ENCODE assay signal across 14 mouse cellular contexts in genomic region chr10:19373797-19374196, GRCm38 (mm10). TPM values are rescaled to one million over a fixed set of nuclear protein-coding genes. Genes with fewer than 3 reads are reported as not detected.
DNase-seq lines count a peak whose midpoint lies in the region; ATAC-seq and TF ChIP-seq lines count a peak whose summit lies in the region.
"Had no signal": no experiment of that assay in that cellular context is flagged by ENCODE, and none has a peak within 500 bp of the region (broad histone marks: within the 10 kb centered on the region; RNA-seq: fewer than 3 reads in every experiment).

No protein-coding gene starts in this region.

- WGBS in midbrain, embryonic 12.5 days, result 59% methylated on average over 7 of the region's 7 CpGs
- 72% methylated on average over 7 of the region's 7 CpGs for WGBS in midbrain, embryonic 10.5 days
- 26% methylated on average over 7 of the region's 7 CpGs for WGBS in hindbrain, embryonic 15.5 days

- no peak for DNase-seq in midbrain, embryonic 10.5 days (ENCODE audit: low spot score)
- peak; percentile 96 to 97 for DNase-seq in cerebellum, postnatal 14 days
- DNase-seq in thymus, postnatal 14 days, result peak; percentile 67
- DNase-seq in Muller cell, postnatal 12 days (ENCODE audit: inconsistent ontology term), result no peak
- DNase-seq in frontal cortex, postnatal 25 days (ENCODE audit: low spot score in 2 of 2), result no peak
- no peak for DNase-seq in layer of hippocampus, adult 2 months (ENCODE audit: low spot score in 2 of 2)
- DNase-seq: heart, postnatal 4 days; lung, adult 18-20 months had no signal

- peak; percentile 52; the same call in 1 of the 2 replicates for ATAC-seq in midbrain, embryonic 12.5 days (ENCODE audit: low FRiP score, low read depth)
- peak; percentile 80 for ATAC-seq in hindbrain, embryonic 15.5 days (ENCODE audit: low FRiP score, low read depth)

- TF ChIP-seq CTCF in layer of hippocampus, adult 2 months (conservative IDR thresholded peaks at IDR 0.05), result no peak

- peaks cover 4% of the 10 kb centered on the region for H3K4me1 ChIP-seq in midbrain, embryonic 12.5 days
- H3K4me1 ChIP-seq in midbrain, embryonic 10.5 days, result peaks cover 17% of the 10 kb centered on the region
- 0 out of 2 replicates have a peak, but pooled peaks cover 3% of the 10 kb centered on the region for H3K4me1 ChIP-seq in hindbrain, embryonic 15.5 days (replicated peaks)

- no peak overlapping the region for H3K4me2 ChIP-seq in midbrain, embryonic 12.5 days (replicated peaks)
- no peak overlapping the region for H3K4me2 ChIP-seq in hindbrain, embryonic 15.5 days

- H3K4me3 ChIP-seq in midbrain, embryonic 12.5 days, result no peak overlapping the region
- H3K4me3 ChIP-seq in midbrain, embryonic 10.5 days, result no peak overlapping the region
- H3K4me3 ChIP-seq in hindbrain, embryonic 15.5 days, result no peak overlapping the region
- no peak overlapping the region for H3K4me3 ChIP-seq in layer of hippocampus, adult 2 months

- H3K27ac ChIP-seq in midbrain, embryonic 12.5 days (replicated peaks), result no peak overlapping the region
- H3K27ac ChIP-seq in midbrain, embryonic 10.5 days (replicated peaks), result no peak overlapping the region
- no peak overlapping the region for H3K27ac ChIP-seq in hindbrain, embryonic 15.5 days (replicated peaks)
- no peak overlapping the region for H3K27ac ChIP-seq in layer of hippocampus, adult 2 months
- H3K27ac ChIP-seq: kidney, postnatal 0 days; stomach, postnatal 0 days had no signal

- H3K36me3 ChIP-seq in midbrain, embryonic 12.5 days, result no peaks in the 10 kb centered on the region
- H3K36me3 ChIP-seq in midbrain, embryonic 10.5 days, result no peaks in the 10 kb centered on the region
- H3K36me3 ChIP-seq in hindbrain, embryonic 15.5 days, result no peaks in the 10 kb centered on the region

- H3K9me3 ChIP-seq in midbrain, embryonic 12.5 days, result no peaks in the 10 kb centered on the region
- H3K9me3 ChIP-seq in midbrain, embryonic 10.5 days (replicated peaks), result peaks cover under 1% of the 10 kb centered on the region
- H3K9me3 ChIP-seq in hindbrain, embryonic 15.5 days, result peaks cover under 1% of the 10 kb centered on the region; the same call in 1 of the 2 replicates

- H3K27me3 ChIP-seq in midbrain, embryonic 12.5 days, result peaks cover 13% of the 10 kb centered on the region
- H3K27me3 ChIP-seq in midbrain, embryonic 10.5 days (ENCODE audit: low read depth, poor library complexity, severe bottlenecking), result peaks cover 21% of the 10 kb centered on the region
- peaks cover 15% of the 10 kb centered on the region for H3K27me3 ChIP-seq in hindbrain, embryonic 15.5 days

- no peak overlapping the region for H3K9ac ChIP-seq in midbrain, embryonic 12.5 days (replicated peaks)
- H3K9ac ChIP-seq in hindbrain, embryonic 15.5 days, result no peak overlapping the region

RNA-seq across cellular contexts. Expression of gene Olig3, which starts 17.5 kb away (rescaled TPM):
- 11.1 and 65.4 TPM in 2 replicates for polyA plus RNA-seq in midbrain, embryonic 12.5 days (2016; fragmentation: Nextera tagmentation; extraction: Ambion mirVana)
- polyA plus RNA-seq in midbrain, embryonic 10.5 days (2016; fragmentation: Nextera tagmentation; extraction: Ambion mirVana), result 14.3 and 23.1 TPM in 2 replicates
- polyA plus RNA-seq in hindbrain, embryonic 15.5 days (2015; fragmentation: Nextera tagmentation; extraction: Ambion mirVana), result 11.3 and 11.6 TPM in 2 replicates
- not detected for total RNA-seq in layer of hippocampus, adult 2 months (2021)
- total RNA-seq: gastrocnemius, postnatal 4 days; heart, postnatal 4 days; left cerebral cortex, postnatal 25 days had no signal
- polyA plus RNA-seq: kidney, postnatal 0 days; stomach, postnatal 0 days had no signal

Comparison
In these comparisons a context has a peak if more than half of its experiments do, and no peak if none do; other contexts are left out.
1. DNase-seq: peak in cerebellum, postnatal 14 days (2 of 2) and thymus, postnatal 14 days (single experiment); none in midbrain, embryonic 10.5 days (single experiment), Muller cell, postnatal 12 days (single experiment), frontal cortex, postnatal 25 days (0 of 2) and layer of hippocampus, adult 2 months (0 of 2).